Mouse (Mus musculus) stomach, embryonic 14.5 days (tissue): ENCODE measurements at regions not wholly inside any gene's neighbourhood (a gene's known extent, or its start where the extent isn't known, plus 50 kb on each side); places are given as distances from the start of the nearest gene placed in this dataset.

Experiments used
- ATAC-seq: fragments of 200-750 bp; cut with Nextera tagmentation; 2 replicates; pipeline ENCODE4 v1.8.0; 2017; ENCODE audit warnings: low read depth, moderate TSS enrichment; ENCODE audit not compliant: insufficient number of reproducible peaks, insufficient read depth, low FRiP score
- H3K27ac ChIP-seq: fragments of 300-500 bp; sonication (generic); 2 replicates; pipeline ENCODE4 v1.5.1; 2014; ENCODE audit warnings: mild to moderate bottlenecking, low read length, moderate library complexity, mixed read lengths
- H3K27me3 ChIP-seq: fragments of 300-500 bp; sonication (generic); 2 replicates; pipeline ENCODE4 v1.6.1; 2014; ENCODE audit warnings: low read length, control low read depth, mixed read lengths; ENCODE audit not compliant: control insufficient read depth, insufficient read depth
- H3K36me3 ChIP-seq: fragments of 300-500 bp; sonication (generic); 2 replicates; pipeline ENCODE4 v1.6.1; 2014; ENCODE audit warnings: mild to moderate bottlenecking, control low read depth, low read length, moderate library complexity, mixed read lengths; ENCODE audit not compliant: control insufficient read depth, insufficient read depth
- H3K4me1 ChIP-seq: fragments of 300-500 bp; sonication (generic); 2 replicates; pipeline ENCODE4 v1.6.1; 2014; ENCODE audit warnings: low read length, control low read depth, mixed read lengths; ENCODE audit not compliant: control insufficient read depth, insufficient read depth
- H3K4me2 ChIP-seq: fragments of 300-500 bp; sonication (generic); replicated peaks from 2 replicates; pipeline ENCODE4 v1.6.1; 2014; ENCODE audit warnings: low read depth, low read length, control low read depth
- H3K4me3 ChIP-seq: fragments of 300-500 bp; sonication (generic); 2 replicates; pipeline ENCODE4 v1.5.1; 2014; ENCODE audit warnings: low read depth, low read length, control low read depth
- H3K9ac ChIP-seq: fragments of 300-500 bp; sonication (generic); replicated peaks from 2 replicates; pipeline ENCODE4 v1.6.1; 2014; ENCODE audit warnings: low read depth, mild to moderate bottlenecking, control low read depth, low read length, moderate library complexity, mixed read lengths
- H3K9me3 ChIP-seq: fragments of 300-500 bp; sonication (generic); 2 replicates; pipeline ENCODE4 v1.6.1; 2016; ENCODE audit warnings: low read depth, low read length, control low read depth; ENCODE audit not compliant: control insufficient read depth
- WGBS: fragments of 180-500 bp; shearing (Covaris S2); extraction: QIAGEN DNeasy Blood & Tissue Kit; methylation state at CpG from one replicate; pipeline ENCODE4 v1.1.7; 2014; 5-methylcytosine and 5-hydroxymethylcytosine counted together

- Histone ChIP-seq H3K9me3 (peaks cover 3% of the 10 kb centered on the region; the same call in 1 of the 2 replicates), H3K27me3 (no peaks in the 10 kb centered on the region), H3K4me2 (no peak overlapping the region), H3K27ac (no peak overlapping the region), H3K9ac (no peak overlapping the region), H3K36me3 (no peaks in the 10 kb centered on the region), H3K4me3 (no peak overlapping the region), H3K4me1 (no peaks in the 10 kb centered on the region)
- 65% methylated on average over 2 of the region's 2 CpGs for WGBS
- ATAC-seq = no peak
Observed at GRCm38 (mm10) chr1:90369287-90369686, 165.5 kb downstream of the Ackr3 start.

GRCm38 (mm10) chr1:90370766-90371165, 167.0 kb downstream of the Ackr3 start:
- Histone ChIP-seq H3K4me2 (no peak overlapping the region), H3K27me3 (no peaks in the 10 kb centered on the region)

GRCm38 (mm10) chr1:90373001-90373400, 169.2 kb downstream of the Ackr3 start:
- Histone ChIP-seq H3K4me2 (no peak overlapping the region), H3K9ac (no peak overlapping the region), H3K27ac (no peak overlapping the region), H3K36me3 (no peaks in the 10 kb centered on the region), H3K27me3 (no peaks in the 10 kb centered on the region), H3K4me3 (no peak overlapping the region), H3K4me1 (no peaks in the 10 kb centered on the region), H3K9me3 (peaks cover 3% of the 10 kb centered on the region; the same call in 1 of the 2 replicates)
- WGBS = 85% methylated on average over 5 of the region's 5 CpGs
- ATAC-seq = no peak

More at GRCm38 (mm10) chr1:90370766-90371165, 167.0 kb downstream of the Ackr3 start:
- H3K9me3 ChIP-seq = peaks cover 3% of the 10 kb centered on the region; the same call in 1 of the 2 replicates
- H3K9ac ChIP-seq = no peak overlapping the region
- no peaks in the 10 kb centered on the region for H3K4me1 ChIP-seq
- no peaks in the 10 kb centered on the region for H3K36me3 ChIP-seq
- 76% methylated on average over 5 of the region's 5 CpGs for WGBS
- H3K4me3 ChIP-seq = no peak overlapping the region
- ATAC-seq = no peak
- no peak overlapping the region for H3K27ac ChIP-seq

GRCm38 (mm10) chr1:90374517-90374916, 170.7 kb downstream of the Ackr3 start:
- 75% methylated on average over 12 of the region's 12 CpGs for WGBS
- peaks cover 3% of the 10 kb centered on the region; the same call in 1 of the 2 replicates for H3K9me3 ChIP-seq
- H3K4me1 ChIP-seq = no peaks in the 10 kb centered on the region
- no peak overlapping the region for H3K4me2 ChIP-seq
- no peaks in the 10 kb centered on the region for H3K36me3 ChIP-seq
- H3K27me3 ChIP-seq = no peaks in the 10 kb centered on the region
- H3K9ac ChIP-seq = no peak overlapping the region
- no peak overlapping the region for H3K27ac ChIP-seq
- no peak overlapping the region for H3K4me3 ChIP-seq
- ATAC-seq = no peak

GRCm38 (mm10) chr1:90380034-90380705, 176.4 kb downstream of the Ackr3 start:
- no peaks in the 10 kb centered on the region for H3K9me3 ChIP-seq
- no peak for ATAC-seq
- H3K4me3 ChIP-seq = no peak overlapping the region
- H3K36me3 ChIP-seq = no peaks in the 10 kb centered on the region
- WGBS = 76% methylated on average over 9 of the region's 9 CpGs
- H3K4me2 ChIP-seq = no peak overlapping the region
- H3K4me1 ChIP-seq = no peaks in the 10 kb centered on the region
- H3K27me3 ChIP-seq = no peaks in the 10 kb centered on the region
- no peak overlapping the region for H3K9ac ChIP-seq
- no peak overlapping the region for H3K27ac ChIP-seq

- no peak overlapping the region for H3K4me3 ChIP-seq
- H3K27me3 ChIP-seq = no peaks in the 10 kb centered on the region
- no peak for ATAC-seq
- H3K36me3 ChIP-seq = no peaks in the 10 kb centered on the region
- H3K9me3 ChIP-seq = no peaks in the 10 kb centered on the region
- no peak overlapping the region for H3K9ac ChIP-seq
- H3K4me2 ChIP-seq = no peak overlapping the region
- no peaks in the 10 kb centered on the region for H3K4me1 ChIP-seq
- 55% methylated on average over 11 of the region's 11 CpGs for WGBS
- H3K27ac ChIP-seq = no peak overlapping the region
Observed at GRCm38 (mm10) chr1:90382941-90383470, 179.2 kb downstream of the Ackr3 start.

GRCm38 (mm10) chr1:90385024-90385423, 181.2 kb downstream of the Ackr3 start:
- no peaks in the 10 kb centered on the region for H3K9me3 ChIP-seq
- no peaks in the 10 kb centered on the region for H3K4me1 ChIP-seq
- no peak for ATAC-seq
- H3K36me3 ChIP-seq = no peaks in the 10 kb centered on the region
- H3K27me3 ChIP-seq = no peaks in the 10 kb centered on the region
- no peak overlapping the region for H3K9ac ChIP-seq
- no peak overlapping the region for H3K4me2 ChIP-seq
- WGBS = 70% methylated on average over 4 of the region's 4 CpGs
- no peak overlapping the region for H3K27ac ChIP-seq
- no peak overlapping the region for H3K4me3 ChIP-seq

- Histone ChIP-seq H3K9me3 (no peaks in the 10 kb centered on the region), H3K4me3 (no peak overlapping the region), H3K9ac (no peak overlapping the region), H3K4me1 (0 out of 2 replicates have a peak, but pooled peaks cover 4% of the 10 kb centered on the region), H3K36me3 (no peaks in the 10 kb centered on the region), H3K27me3 (no peaks in the 10 kb centered on the region), H3K27ac (no peak overlapping the region), H3K4me2 (no peak overlapping the region)
- 78% methylated on average over 7 of the region's 7 CpGs for WGBS
- ATAC-seq = no peak
Observed at GRCm38 (mm10) chr1:90386792-90387191, 183.0 kb downstream of the Ackr3 start.
